Mouse (Mus musculus): ENCODE measurements around the gene Gm5741.

The Gm5741 gene

DNA sequence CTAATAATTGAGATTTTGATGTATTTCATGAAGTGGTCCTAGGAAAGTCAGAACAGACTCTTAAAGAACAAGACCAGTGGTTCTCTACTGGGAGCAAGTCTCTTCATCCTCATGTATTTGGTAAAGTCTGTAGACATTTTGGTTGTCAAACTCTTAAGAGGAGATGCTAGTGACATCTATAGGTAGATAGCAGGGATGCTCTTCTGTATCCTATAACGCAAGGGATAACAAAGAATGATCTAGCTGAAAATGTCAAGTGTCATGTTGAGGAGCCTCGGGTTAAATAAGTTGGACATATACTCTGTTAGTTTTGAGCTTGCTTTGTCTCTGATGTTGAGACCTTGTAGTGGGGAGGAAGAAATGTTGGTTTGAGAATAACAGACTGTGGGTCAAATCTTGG lies 39.9 kb downstream of the Gm5741 start:
- DNase-seq (ENCODE audit: low spot score), result no peak

DNA sequence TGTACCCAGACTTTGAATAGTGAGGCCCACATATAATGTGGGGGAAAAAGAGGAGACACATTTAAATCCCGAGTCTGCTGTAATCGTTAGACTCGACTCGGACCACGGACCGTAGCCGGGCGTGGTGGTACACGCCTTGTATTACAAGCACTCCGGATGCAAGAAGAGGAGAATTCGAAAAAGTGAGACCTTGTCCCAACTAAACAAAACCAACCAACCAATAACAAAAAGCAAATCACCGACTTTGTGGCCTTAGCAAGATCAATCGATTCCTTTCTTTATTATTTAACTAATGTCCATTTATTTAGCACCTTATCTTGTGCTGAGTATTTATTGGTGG lies 40.3 kb downstream of the Gm5741 start:
- DNase-seq (ENCODE audit: low spot score), result no peak

DNA sequence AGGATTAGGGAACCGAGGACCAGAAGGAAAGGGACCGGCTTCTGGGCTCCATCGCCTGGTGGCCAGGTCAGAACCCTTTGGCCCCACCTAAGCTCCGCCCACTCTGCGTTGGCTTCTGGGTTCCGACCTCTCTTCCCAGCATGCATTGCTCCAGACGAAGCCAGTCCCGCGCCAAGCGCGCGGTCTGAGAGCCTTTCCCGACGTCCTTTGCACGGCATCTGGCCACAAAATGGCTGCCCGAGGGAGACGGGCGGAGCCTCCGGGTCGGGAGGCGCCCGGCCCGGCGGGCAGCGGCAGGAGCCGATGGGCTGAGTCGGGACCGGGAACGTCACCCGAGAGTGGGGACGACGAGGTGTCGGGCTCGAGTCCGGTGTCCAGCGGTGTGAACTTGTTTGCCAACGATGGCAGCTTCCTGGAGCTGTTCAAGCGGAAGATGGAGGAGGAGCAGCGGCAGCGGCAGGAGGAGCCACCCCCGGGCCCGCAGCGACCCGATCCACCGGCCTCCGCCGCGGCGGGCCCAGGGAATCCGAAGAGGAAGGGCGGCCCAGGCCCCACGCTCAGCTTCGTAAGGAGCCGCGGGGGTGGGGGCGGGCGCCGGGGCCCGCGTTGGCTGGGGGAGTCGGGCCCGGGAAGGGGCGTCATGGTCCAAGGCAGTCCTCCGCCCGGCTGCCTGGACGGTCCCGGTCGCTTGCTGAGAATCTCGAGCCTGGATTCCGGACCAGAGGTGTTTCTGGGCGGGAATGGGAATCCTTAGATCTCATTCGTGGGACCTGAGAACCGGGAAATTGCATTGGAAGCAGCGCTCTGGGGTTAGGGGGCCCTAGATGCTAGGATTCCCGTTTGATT lies 40.9 kb downstream of the Gm5741 start, which contains the start of gene Trir:
Gene Trir, plus strand, starts transcription at position 154 of the 846 bp plus-strand sequence.
- peak; percentile 96 for DNase-seq (ENCODE audit: low spot score)

GRCm38 (mm10) chr8:85025098-85025932 lies 42.5 kb downstream of the Gm5741 start, which contains the start of gene Asna1:
Gene Asna1, minus strand, starts transcription at chr8:85025281.
- DNase-seq (ENCODE audit: low spot score), result peak; percentile 90

DNA sequence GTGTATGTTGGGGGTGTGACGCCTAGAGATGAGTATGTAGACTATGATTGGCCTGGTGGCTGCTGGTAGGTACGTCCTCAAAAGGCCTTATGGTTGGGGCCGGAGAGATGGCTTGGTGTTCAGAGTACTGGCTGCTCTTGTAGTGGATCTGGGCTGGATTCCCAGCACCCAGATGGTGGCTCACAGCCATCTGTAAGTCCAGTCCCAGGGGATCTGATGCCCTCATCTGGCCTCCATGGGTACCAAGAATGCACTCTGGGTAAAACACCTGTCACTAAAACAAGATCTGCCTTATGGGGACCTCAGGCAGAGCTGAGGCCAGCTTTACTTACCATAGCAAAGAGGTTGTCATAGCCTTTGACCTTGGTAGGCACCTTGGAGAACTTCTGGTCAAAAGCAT lies 43.9 kb downstream of the Gm5741 start:
- no peak for DNase-seq (ENCODE audit: low spot score)

DNA sequence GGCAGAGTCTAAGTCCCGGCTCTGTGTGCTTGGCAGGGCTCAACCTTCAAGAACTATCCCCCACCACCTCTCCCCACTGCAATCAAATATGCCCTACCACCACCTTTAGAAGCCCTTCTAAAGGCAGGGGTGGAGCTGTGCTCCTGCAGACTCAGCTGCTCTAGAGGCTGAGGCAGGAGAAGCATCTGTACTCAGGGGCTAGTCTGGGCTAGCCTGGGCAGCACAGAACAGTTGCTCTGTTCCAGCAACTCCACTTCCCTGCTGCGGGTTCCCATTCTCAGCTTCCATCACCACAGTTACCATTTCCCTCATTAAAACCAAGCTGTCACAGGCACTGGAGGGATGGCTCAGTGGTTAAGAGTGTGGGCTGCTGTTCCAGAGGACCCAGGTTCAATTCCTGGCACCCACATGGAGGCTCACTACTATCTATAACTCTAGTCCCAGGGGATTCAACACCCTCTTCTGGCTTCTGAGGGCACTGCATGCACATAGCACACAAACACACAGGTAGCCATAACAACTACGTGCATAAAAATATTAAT lies 46.2 kb downstream of the Gm5741 start:
- no peak for DNase-seq (ENCODE audit: low spot score)

Data from layer of hippocampus, adult 11-12 months (tissue).